Mouse (Mus musculus) cerebellum, adult 2 months (tissue): ENCODE results near the gene Pik3cd. TPM values are rescaled to one million over a fixed set of nuclear protein-coding genes. Genes with fewer than 3 reads are reported as not detected.

ENCODE experiments used
- DNase-seq, 2 experiments: peaks; one replicate each; pipeline ENCODE4 v3.0.0; 2021
- H3K27ac ChIP-seq: fragments of 200-500 bp; 2 replicates; pipeline ENCODE4 v1.5.1; 2012; ENCODE audit warnings: low read length, control low read depth, inconsistent platforms; ENCODE audit not compliant: insufficient read depth
- H3K27me3 ChIP-seq: fragments of 200-500 bp; 2 replicates; pipeline ENCODE4 v1.6.1; 2012; ENCODE audit warnings: inconsistent platforms, mild to moderate bottlenecking, low read length, moderate library complexity; ENCODE audit not compliant: control insufficient read depth, insufficient read depth
- H3K4me1 ChIP-seq: fragments of 200-500 bp; 2 replicates; pipeline ENCODE4 v1.6.1; 2011; ENCODE audit warnings: low read length; ENCODE audit not compliant: control insufficient read depth, insufficient read depth
- H3K4me3 ChIP-seq: fragments of 200-500 bp; replicated peaks from 2 replicates; pipeline ENCODE3; 2011; ENCODE audit warnings: mild to moderate bottlenecking, low read depth, low read length, control low read depth; ENCODE audit not compliant: insufficient read depth
- CTCF ChIP-seq: fragments of 200-500 bp; IDR thresholded peaks from 2 replicates; pipeline ENCODE4 v1.5.1; 2011; ENCODE audit warnings: low read depth, mild to moderate bottlenecking, control low read depth, low read length, moderate library complexity, borderline replicate concordance; ENCODE audit not compliant: insufficient read depth
- POLR2A ChIP-seq: fragments of 200-500 bp; IDR thresholded peaks from 2 replicates; pipeline ENCODE4 v1.6.1; 2011; ENCODE audit warnings: low read length, control low read depth, borderline replicate concordance; ENCODE audit not compliant: insufficient read depth
- WGBS: fragments of 180-500 bp; shearing (Covaris S2); methylation state at CpG from one replicate; pipeline ENCODE4 v1.1.7; 2018; 5-methylcytosine and 5-hydroxymethylcytosine counted together
- polyA plus RNA-seq: library from polyadenylated mRNA; depleted of rRNA; stranded (reverse); fragments of >200 nt; gene quantifications from 2 replicates; pipeline ENCODE4 v1.2.3, GENCODE M21; 2012

The Pik3cd gene
- polyA plus RNA-seq, 1 experiment = 8.6 TPM

DNA sequence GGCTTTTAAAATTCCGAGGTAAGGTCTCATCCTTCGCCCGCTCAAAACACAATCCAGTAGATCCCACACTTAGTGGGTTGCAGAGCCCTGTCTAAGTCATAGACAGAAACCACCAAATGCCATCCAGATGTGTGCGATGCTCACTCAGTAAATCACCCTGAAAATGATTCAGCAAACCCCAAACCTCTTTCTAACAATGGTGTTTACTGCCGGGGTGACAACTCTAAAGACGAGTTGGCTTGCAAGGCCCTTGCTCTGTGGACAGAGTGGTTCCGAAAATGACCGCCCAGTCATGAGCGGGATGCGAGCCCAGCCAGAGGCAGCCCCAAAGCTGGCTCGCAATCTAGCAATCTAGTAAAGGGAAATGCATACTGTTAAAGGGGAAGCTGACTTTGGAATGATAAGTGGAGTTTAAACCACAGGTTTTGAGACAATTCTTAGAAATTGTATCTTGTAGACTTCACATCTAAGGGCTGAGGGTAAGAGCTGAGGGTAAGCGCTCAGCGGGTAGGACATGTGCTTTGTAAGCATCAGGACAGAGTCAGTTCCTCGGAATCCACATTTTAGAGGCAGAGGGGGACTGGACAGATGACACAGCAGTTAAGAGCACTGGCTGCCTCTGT, 40.3 kb downstream of the Pik3cd start:
- no peaks in the 10 kb centered on the region for H3K27me3 ChIP-seq
- TF ChIP-seq POLR2A (no peak), CTCF (no peak)
- no peak for DNase-seq
- 86% methylated on average over 14 of the region's 14 CpGs for WGBS
- H3K27ac ChIP-seq = no peak overlapping the region
- no peak overlapping the region for H3K4me3 ChIP-seq
- H3K4me1 ChIP-seq = no peaks in the 10 kb centered on the region

DNA sequence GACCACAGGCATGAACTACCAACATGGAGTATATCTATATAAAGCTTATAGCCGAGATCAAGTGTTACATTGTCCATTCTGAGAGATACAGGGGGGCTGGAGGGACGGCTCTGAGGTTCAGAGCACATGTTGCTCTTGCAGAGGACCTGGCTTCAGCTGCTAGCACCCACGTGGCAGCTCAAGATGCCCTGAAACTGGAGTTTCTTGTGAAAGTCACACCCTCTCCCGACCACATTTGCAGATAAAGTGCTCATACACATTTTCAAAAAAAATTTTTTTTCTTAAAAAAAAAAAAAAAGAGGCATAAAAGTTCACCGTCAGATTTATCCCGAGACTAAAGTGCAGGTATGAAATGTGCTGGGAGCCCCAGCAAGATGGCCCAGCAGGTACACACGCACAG, 41.8 kb downstream of the Pik3cd start:
- H3K4me1 ChIP-seq = no peaks in the 10 kb centered on the region
- H3K27ac ChIP-seq = no peak overlapping the region
- no peak overlapping the region for H3K4me3 ChIP-seq
- H3K27me3 ChIP-seq = no peaks in the 10 kb centered on the region
- TF ChIP-seq CTCF (no peak), POLR2A (no peak)
- no peak for DNase-seq
- 85% methylated on average over 7 of the region's 7 CpGs for WGBS

DNA sequence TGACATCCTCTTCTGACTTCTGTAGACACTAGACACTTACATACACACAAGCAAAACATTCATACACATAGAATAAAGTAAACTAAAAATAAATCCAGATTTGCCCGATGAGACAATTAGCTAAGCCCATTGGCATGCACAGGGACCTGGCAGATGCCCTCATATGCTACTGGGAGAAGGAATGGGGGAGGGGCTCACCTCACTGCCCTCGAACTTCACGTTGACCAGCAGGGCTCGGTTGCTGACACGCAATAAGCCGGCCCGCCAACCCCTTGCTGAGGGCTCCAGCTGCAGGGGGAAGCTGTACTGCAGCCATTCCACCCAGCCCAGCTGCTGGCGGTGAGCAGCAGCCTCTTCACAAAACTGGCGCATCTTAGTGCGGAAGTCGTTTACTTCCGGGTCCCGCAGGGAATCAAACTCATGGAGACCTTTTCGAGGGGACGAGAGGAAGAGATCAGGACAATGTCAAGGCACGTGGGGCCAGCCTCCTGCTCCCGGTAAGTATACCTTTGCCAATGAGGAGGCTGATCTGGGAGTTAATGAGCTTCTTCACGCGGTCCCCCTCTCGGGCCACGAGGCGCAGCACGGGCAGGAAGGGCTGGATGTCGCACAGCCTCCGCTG, 42.8 kb downstream of the Pik3cd start:
- Histone ChIP-seq H3K4me1 (no peaks in the 10 kb centered on the region), H3K4me3 (no peak overlapping the region), H3K27me3 (no peaks in the 10 kb centered on the region), H3K27ac (no peak overlapping the region)
- WGBS = 67% methylated on average over 25 of the region's 25 CpGs
- no peak for DNase-seq
- TF ChIP-seq CTCF = no peak
- no peak for TF ChIP-seq POLR2A

DNA sequence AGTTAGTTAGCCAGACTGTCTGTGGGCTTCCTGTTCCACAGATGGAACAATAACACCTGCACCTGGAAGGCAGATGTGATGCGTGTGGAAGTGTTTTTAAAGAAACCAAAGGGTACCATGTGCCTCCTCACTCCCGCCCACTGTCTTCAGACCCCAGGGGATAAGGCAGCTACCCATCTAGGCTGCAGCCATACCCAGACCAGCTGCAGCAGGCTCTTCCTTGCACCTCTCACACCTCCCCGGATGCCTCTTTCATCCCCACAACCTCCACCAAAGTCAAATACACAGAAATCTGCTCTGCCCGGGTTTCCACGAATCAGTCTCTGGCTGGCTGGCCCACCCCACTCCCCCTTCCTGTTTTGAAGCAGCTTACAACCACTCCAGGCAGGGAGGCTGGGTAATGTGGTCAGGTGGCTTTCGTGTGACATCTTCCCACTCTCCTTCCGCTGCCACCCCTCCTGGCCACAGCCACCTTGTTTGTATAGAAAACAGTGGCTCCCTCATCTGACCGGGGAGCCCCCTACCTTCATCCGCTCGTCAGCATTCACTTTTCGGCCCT, 44.4 kb downstream of the Pik3cd start:
- no peak for DNase-seq
- Histone ChIP-seq H3K4me1 (no peaks in the 10 kb centered on the region), H3K27me3 (no peaks in the 10 kb centered on the region), H3K4me3 (no peak overlapping the region), H3K27ac (no peak overlapping the region)
- 84% methylated on average over 11 of the region's 11 CpGs for WGBS
- TF ChIP-seq POLR2A = no peak
- TF ChIP-seq CTCF = no peak

DNA sequence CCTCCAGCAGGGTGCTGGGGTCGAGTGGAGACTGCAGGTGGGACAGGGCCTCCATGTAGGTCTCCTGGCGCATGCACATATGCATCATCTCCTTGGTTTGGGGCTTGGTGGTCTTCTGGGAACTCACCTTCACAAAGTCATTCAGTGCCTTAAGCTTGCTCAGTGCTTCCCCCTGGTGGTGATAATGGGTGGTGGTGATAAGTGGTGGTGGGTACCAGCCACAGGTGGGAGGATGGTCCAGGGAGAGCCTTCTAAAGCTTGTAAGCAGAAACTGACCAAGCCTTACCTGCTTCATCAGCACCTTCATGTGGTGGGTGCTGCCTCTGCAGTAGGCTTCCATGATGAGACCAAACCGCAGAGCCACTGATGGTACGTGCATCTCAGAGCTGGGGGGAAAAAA, 48.1 kb downstream of the Pik3cd start:
- no peak overlapping the region for H3K4me3 ChIP-seq
- TF ChIP-seq CTCF (peak; percentile 77), POLR2A (no peak)
- DNase-seq = peak in 1 of 2 experiments; percentile 57
- no peaks in the 10 kb centered on the region for H3K27me3 ChIP-seq
- no peak overlapping the region for H3K27ac ChIP-seq
- 88% methylated on average over 4 of the region's 4 CpGs for WGBS
- no peaks in the 10 kb centered on the region for H3K4me1 ChIP-seq

DNA sequence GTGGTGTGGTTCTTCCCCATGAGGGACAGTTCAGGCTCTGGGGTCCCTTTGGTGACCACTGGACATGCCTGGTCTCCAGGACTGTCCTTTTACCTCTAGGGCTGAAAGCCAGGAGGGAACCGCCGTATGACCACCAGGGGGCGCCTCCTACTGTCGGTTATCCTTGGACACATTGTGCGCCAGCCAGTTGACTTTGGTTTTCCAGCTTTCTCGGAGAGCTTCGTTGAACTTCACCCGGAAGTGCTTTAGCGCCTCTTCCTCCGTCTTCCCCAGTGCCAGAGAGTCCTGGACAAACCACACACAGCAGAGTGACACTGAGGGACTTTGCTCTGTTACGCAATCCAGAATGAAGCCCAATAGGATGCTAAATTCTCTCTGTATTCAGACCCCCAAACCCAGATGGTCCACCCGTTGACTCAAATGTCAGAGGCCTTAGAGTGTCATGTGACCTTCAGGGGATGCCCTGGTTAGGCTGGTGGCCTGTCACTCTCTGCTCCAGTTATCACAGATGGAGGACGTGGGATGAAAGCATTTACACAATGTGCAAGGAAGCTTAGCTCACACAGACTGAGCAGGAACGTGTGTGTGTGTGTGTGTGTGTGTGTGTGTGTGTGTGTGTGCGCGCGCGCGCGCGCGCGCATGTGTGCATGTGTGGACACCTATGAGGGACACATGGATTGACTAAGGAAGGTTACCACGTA, 51.7 kb downstream of the Pik3cd start:
- no peak overlapping the region for H3K27ac ChIP-seq
- TF ChIP-seq POLR2A (no peak), CTCF (peak; percentile 76)
- peak; percentile 66 to 77 for DNase-seq
- no peaks in the 10 kb centered on the region for H3K4me1 ChIP-seq
- 58% methylated on average over 24 of the region's 24 CpGs for WGBS
- H3K4me3 ChIP-seq = no peak overlapping the region
- no peaks in the 10 kb centered on the region for H3K27me3 ChIP-seq

DNA sequence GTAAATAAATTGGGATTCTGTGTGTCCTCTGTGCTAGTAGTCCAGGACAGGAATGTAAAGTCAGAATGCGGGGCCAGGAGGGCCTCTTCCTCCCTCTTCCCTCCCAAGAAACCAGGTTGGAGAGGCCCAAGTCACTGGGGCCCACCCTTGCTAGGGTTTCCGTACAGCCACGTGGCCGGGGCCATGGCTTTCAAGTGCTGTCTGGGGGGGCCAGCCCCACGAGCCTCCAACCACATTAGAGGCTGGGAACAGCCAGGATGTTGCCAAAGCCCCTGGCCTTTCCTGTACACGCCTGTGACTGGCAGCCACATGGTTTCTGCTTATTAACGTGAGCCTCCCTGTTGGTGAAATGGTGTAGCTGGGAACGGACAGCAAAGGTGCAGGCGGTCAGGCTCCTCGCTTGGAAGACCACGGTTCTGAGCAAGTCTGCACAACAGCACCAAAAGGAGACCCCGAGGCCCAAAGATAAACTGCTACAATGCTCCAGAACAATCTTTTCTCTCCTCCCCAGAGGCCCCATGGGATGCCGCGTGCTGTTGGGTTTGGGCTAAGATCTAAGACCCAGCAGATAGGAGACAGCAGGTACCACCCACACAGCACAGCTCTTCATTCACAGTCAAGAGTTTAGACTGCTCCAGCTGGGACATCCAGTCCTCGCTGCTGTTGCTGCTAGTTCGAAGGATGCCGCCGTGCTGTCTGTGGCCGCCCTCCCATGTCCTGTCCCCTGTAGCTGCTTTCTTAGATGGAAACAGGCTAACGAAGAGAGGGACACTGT, 54.2 kb downstream of the Pik3cd start:
- H3K27ac ChIP-seq = no peak overlapping the region
- H3K27me3 ChIP-seq = no peaks in the 10 kb centered on the region
- 81% methylated on average over 20 of the region's 20 CpGs for WGBS
- no peak for TF ChIP-seq POLR2A
- no peak for TF ChIP-seq CTCF
- no peaks in the 10 kb centered on the region for H3K4me1 ChIP-seq
- no peak for DNase-seq
- H3K4me3 ChIP-seq = no peak overlapping the region
